Mouse (Mus musculus) myocyte (in vitro differentiated cells): ENCODE data around the gene Urb1. TPM values are rescaled to one million over a fixed set of nuclear protein-coding genes. Genes with fewer than 3 reads are reported as not detected.

Experiments used
- H3K27me3 ChIP-seq: one replicate; pipeline ENCODE4 v1.6.1; 2011; ENCODE audit not compliant: control insufficient read depth, insufficient read depth, insufficient read length
- H3K36me3 ChIP-seq: one replicate; pipeline ENCODE4 v1.6.1; 2011; ENCODE audit not compliant: control insufficient read depth, insufficient read depth
- H3K4me2 ChIP-seq: one replicate; pipeline ENCODE4 v1.6.1; 2011; ENCODE audit warnings: low read depth, control low read depth
- H3K4me3 ChIP-seq: one replicate; pipeline ENCODE4 v1.5.1; 2011; ENCODE audit warnings: mild to moderate bottlenecking, control low read depth, moderate library complexity
- H3K79me2 ChIP-seq: one replicate; pipeline ENCODE4 v1.6.1; 2011; ENCODE audit not compliant: control insufficient read depth, insufficient read depth
- H3ac ChIP-seq: one replicate; pipeline ENCODE4 v1.6.1; 2011; ENCODE audit not compliant: control insufficient read depth, insufficient read length
- CEBPB ChIP-seq: IDR thresholded peaks from 2 replicates; pipeline ENCODE4 v1.6.1; 2011; ENCODE audit warnings: mild to moderate bottlenecking, moderate library complexity; ENCODE audit not compliant: poor library complexity, insufficient read depth, severe bottlenecking
- E2F4 ChIP-seq: IDR thresholded peaks from one replicate; pipeline ENCODE4 v1.6.1; 2011; ENCODE audit warnings: mild to moderate bottlenecking, control low read depth, moderate library complexity; ENCODE audit not compliant: insufficient read depth
- MAX ChIP-seq: IDR thresholded peaks from one replicate; pipeline ENCODE4 v1.6.1; 2011; ENCODE audit warnings: low read depth, mild to moderate bottlenecking, control low read depth
- MYOD1 ChIP-seq, 3 experiments: IDR thresholded peaks; one replicate each; pipeline ENCODE4 v1.6.1; 2011; ENCODE audit warnings: control low read depth in 2 of 3, low read depth in 2 of 3, mild to moderate bottlenecking in 2 of 3, moderate library complexity in 1 of 3; ENCODE audit not compliant: insufficient read length in 2 of 3, control insufficient read depth in 1 of 3
- MYOG ChIP-seq, 3 experiments: IDR thresholded peaks; one replicate each; pipeline ENCODE4 v1.6.1; 2011; ENCODE audit warnings: control low read depth in 2 of 3, low read depth in 2 of 3, mild to moderate bottlenecking in 2 of 3; ENCODE audit not compliant: insufficient read length in 2 of 3, control insufficient read depth in 1 of 3, insufficient read depth in 1 of 3
- POLR2A ChIP-seq: IDR thresholded peaks from one replicate; pipeline ENCODE4 v1.6.1; 2011; ENCODE audit warnings: low read depth, mild to moderate bottlenecking, control low read depth, moderate library complexity; ENCODE audit not compliant: insufficient read length
- POLR2AphosphoS2 ChIP-seq: IDR thresholded peaks from one replicate; pipeline ENCODE4 v1.6.1; 2011; ENCODE audit warnings: low read depth, control low read depth; ENCODE audit not compliant: insufficient read length
- REST ChIP-seq: IDR thresholded peaks from one replicate; pipeline ENCODE4 v1.6.1; 2011; ENCODE audit warnings: mild to moderate bottlenecking, control low read depth, moderate library complexity; ENCODE audit not compliant: insufficient read depth, insufficient read length
- SRF ChIP-seq: IDR thresholded peaks from one replicate; pipeline ENCODE4 v1.6.1; 2011; ENCODE audit warnings: low read depth; ENCODE audit not compliant: control insufficient read depth, insufficient read length
- TCF12 ChIP-seq: IDR thresholded peaks from one replicate; pipeline ENCODE4 v1.6.1; 2011; ENCODE audit warnings: mild to moderate bottlenecking, control low read depth; ENCODE audit not compliant: poor library complexity, insufficient read depth, severe bottlenecking
- TCF3 ChIP-seq: IDR thresholded peaks from one replicate; pipeline ENCODE4 v1.6.1; 2011; ENCODE audit warnings: low read depth, control low read depth; ENCODE audit not compliant: insufficient read length
- USF1 ChIP-seq: IDR thresholded peaks from one replicate; pipeline ENCODE4 v1.6.1; 2011; ENCODE audit warnings: low read depth, mild to moderate bottlenecking, control low read depth, moderate library complexity
- polyA plus RNA-seq: library from polyadenylated mRNA; unstranded; fragments of >200 nt; fragmentation: generic; extraction: Trizol; gene quantifications from one replicate; pipeline ENCODE4 v1.2.1, GENCODE M21; 2012; ENCODE audit warnings: missing spikeins

Gene Urb1
- polyA plus RNA-seq, 1 experiment, result 4.5 TPM

DNA sequence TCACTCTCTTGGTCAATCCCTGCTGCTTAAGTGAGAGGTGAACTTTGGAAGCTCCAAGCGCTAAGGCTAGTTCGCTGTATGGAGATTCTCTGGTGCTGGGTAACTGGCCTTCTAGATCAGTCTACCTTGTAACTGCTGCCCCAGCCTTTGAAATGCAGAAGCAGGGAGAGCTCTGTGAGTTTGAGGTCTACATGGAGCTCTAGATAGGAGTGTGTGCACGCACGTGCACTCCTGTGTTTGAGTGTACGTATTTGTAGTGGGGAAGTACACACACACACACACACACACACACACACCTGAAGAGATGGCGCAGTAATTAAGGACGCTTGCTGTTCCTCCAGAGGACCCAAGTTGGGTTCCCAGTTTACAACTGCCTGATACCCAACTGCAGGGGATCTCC, 62.0 kb downstream of the Urb1 start:
- no peak for TF ChIP-seq CEBPB
- TF ChIP-seq MAX, result no peak
- TF ChIP-seq POLR2A, result no peak
- TF ChIP-seq TCF3, result no peak
- no peak for TF ChIP-seq REST
- TF ChIP-seq E2F4, result no peak
- no peak overlapping the region for H3K4me3 ChIP-seq
- no peaks in the 10 kb centered on the region for H3K27me3 ChIP-seq
- H3K36me3 ChIP-seq, result peaks cover 8% of the 10 kb centered on the region
- no peaks in the 10 kb centered on the region for H3K79me2 ChIP-seq
- H3ac ChIP-seq, result no peak overlapping the region
- H3K4me2 ChIP-seq, result no peak overlapping the region

DNA sequence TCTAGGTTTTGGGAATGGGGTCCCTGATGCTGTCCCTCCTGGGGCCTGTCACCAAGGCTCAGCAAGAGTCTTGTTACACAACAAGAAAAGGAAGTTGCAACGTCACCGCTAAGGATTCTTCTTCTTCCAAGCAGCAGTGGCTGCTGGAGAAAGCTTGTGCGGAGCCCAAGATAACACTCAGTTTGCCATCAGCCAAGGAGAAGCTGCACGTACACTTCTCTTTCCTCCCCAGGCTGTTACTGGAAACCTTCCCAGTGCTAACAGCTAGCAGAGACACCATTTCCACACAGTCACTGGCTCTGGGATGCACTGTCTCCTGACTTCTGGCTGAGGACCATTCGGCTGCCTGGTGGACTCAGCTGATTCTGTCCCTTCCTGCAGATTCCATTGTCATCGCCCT, 63.1 kb downstream of the Urb1 start:
- Histone ChIP-seq H3K4me3 (no peak overlapping the region), H3K4me2 (no peak overlapping the region), H3ac (no peak overlapping the region), H3K79me2 (no peaks in the 10 kb centered on the region), H3K27me3 (no peaks in the 10 kb centered on the region), H3K36me3 (peaks cover 4% of the 10 kb centered on the region)
- TF ChIP-seq MYOD1 (IDR thresholded peaks at IDR 0.05; ENCODE audit: control insufficient read depth in 1 of 3, insufficient read length in 2 of 3, low read depth in 2 of 3) (no peak), MAX (no peak), TCF3 (no peak), POLR2A (no peak), POLR2AphosphoS2 (no peak), E2F4 (no peak), REST (no peak), TCF12 (no peak), CEBPB (no peak)

DNA sequence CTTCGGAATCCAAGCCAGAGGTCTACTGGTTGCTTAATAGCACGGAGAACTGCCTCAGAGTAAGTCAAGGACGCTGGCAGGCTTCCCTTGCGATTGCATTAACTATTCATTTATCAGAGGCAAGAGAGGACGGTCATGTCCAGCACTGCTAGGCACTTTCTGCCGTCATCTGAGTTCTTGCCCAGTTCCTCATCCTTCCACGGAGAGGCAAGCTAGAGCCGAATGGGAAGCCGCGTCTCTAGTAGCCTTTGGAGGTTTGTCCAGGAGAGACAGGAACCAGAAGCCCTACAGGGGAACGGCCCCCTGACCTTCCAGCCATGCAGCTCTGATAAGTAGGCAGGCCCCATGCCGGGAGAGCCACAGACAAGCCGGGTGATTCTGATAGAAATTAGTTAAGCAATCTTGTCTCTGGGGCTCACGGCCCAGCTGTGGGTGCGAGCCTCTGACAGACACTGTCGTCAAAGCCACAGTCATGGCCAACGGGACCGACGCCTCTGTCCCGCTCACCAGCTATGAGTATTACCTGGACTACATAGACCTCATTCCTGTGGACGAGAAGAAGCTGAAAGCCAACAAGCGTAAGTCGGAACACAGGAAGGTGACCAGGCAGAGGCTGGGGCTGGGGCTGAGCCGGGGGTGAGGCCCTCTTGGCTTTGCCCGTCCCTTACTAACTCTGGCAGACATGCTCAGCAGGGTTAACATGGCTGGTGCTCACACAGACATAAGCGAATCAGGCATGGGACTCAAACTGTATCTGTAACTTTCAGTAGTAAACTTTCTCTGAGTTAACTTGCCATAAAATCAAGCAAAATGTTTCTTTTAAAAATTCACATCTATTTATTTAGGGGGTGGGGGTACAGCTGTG, 71.9 kb downstream of the Urb1 start, which contains the start of gene Mrap:
Mrap (plus strand) TSS at position 116 of the 865 bp plus-strand sequence.
- Histone ChIP-seq H3K4me3 (no peak within 1 kb of the TSS), H3ac (no peak within 1 kb of the TSS), H3K79me2 (no peaks in the 10 kb centered on the region), H3K36me3 (no peaks in the 10 kb centered on the region), H3K27me3 (no peaks in the 10 kb centered on the region), H3K4me2 (no peak within 1 kb of the TSS)
- TF ChIP-seq MYOD1 (IDR thresholded peaks at IDR 0.05; ENCODE audit: control insufficient read depth in 1 of 3, insufficient read length in 2 of 3, low read depth in 2 of 3), result no peak
- no peak for TF ChIP-seq SRF
- no peak for TF ChIP-seq MYOG (IDR thresholded peaks at IDR 0.05; ENCODE audit: control insufficient read depth in 1 of 3, insufficient read depth in 1 of 3, insufficient read length in 2 of 3, low read depth in 2 of 3)
- TF ChIP-seq USF1, result no peak

DNA sequence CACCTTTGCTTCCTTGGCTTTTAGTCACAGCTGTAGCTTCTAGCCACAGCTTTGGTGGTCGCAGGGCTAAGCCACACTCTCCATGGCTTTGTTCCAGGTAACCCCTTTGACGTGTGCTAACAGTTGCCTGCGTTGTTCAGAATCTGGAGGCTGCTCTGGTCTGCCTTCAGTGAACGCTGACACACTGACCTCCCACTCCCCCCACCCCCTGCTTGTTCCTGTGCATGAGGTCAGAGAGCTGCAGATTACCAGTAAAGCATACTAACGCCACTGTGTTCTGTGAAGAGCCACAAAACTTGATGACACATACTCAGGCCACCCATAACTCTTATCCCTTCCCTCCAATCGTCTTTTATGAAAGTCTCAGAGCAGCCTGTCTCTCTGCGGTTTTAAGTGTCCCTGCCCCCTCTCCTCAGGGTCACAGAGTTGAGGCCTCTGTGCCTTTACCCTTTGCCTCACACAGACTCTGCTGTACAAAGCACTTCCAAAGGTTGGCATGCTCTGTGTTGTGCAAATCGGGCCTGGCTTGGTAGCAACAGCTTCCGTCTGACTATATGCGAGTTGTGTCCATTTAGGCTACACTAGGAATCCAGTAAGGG, 73.4 kb downstream of the Urb1 start:
- Histone ChIP-seq H3K4me2 (no peak overlapping the region), H3ac (no peak overlapping the region), H3K36me3 (no peaks in the 10 kb centered on the region), H3K79me2 (no peaks in the 10 kb centered on the region), H3K27me3 (no peaks in the 10 kb centered on the region), H3K4me3 (no peak overlapping the region)
- TF ChIP-seq SRF, result no peak
- TF ChIP-seq USF1, result no peak

DNA sequence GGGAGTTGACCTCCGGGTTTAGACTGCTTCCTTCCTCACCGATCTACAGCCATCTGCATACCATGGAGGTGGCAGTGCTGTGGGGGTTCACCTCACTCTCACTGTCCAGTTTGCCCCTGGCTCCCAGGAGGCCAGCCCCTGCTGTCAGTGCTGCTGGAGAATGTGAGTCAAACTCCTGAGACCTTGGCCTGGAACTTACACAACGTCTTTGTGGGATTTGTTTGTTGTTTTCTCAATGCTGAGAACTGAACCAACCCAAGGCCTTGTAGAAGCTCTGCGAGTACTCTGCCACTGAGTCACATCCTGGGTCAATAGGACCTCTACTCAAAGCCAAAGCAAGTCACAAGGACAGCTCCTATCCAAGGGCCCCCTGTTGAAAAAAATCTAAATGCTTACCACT, 74.6 kb downstream of the Urb1 start:
- TF ChIP-seq E2F4 (no peak), TCF12 (no peak), MYOG (IDR thresholded peaks at IDR 0.05; ENCODE audit: control insufficient read depth in 1 of 3, insufficient read depth in 1 of 3, insufficient read length in 2 of 3, low read depth in 2 of 3) (no peak)
- no peak overlapping the region for H3K4me2 ChIP-seq
- H3ac ChIP-seq, result no peak overlapping the region
- H3K36me3 ChIP-seq, result no peaks in the 10 kb centered on the region
- no peak overlapping the region for H3K4me3 ChIP-seq
- no peaks in the 10 kb centered on the region for H3K27me3 ChIP-seq
- no peaks in the 10 kb centered on the region for H3K79me2 ChIP-seq
